7 mouse cellular contexts compared by ENCODE assay signal in genomic region chr19:15035554-15035953, GRCm38 (mm10).
DNase-seq lines count a peak whose midpoint lies in the region; ATAC-seq and TF ChIP-seq lines count a peak whose summit lies in the region.

No protein-coding gene starts in this region.

- in situ Hi-C loops in ES-E14 (cut with MboI; ENCODE audit: low sequenced_read_pairs in 2 of 2, unreplicated experiment in 2 of 2) = loop anchor here in 1 of 2 experiments (25.0 kb wide), 1 partner anchor 648 kb away; no protein-coding TSS in a partner anchor

- H3K27ac ChIP-seq in ES-E14 (ENCODE audit: insufficient read depth, low read depth, low read length, poor library complexity, severe bottlenecking) = no peak overlapping the region

- DNase-seq in ES-E14 (ENCODE audit: low read depth, low spot score) = peak; percentile 36
- DNase-seq in adrenal gland, adult 8-10 months = peak; percentile 29
- peak; percentile 55 for DNase-seq in embryo, embryonic 9.5 days (ENCODE audit: extremely low spot score)
- peak; percentile 77 to 85 for DNase-seq in layer of hippocampus, postnatal 10 days (ENCODE audit: low spot score in 2 of 2)
- DNase-seq in mesoderm, embryonic 11.5 days (ENCODE audit: low read depth, low spot score) = peak; percentile 78
- peak; percentile 5 for DNase-seq in spleen, adult 12 weeks (ENCODE audit: low spot score)

- no peaks in the 10 kb centered on the region for H3K36me3 ChIP-seq in ES-E14 (ENCODE audit: control insufficient read depth, insufficient read depth, low read length, poor library complexity, severe bottlenecking)

- H3K9ac ChIP-seq in ES-E14 (ENCODE audit: insufficient read depth, low read depth, low read length, poor library complexity, severe bottlenecking) = no peak overlapping the region

- H3K9me3 ChIP-seq in ES-E14 (ENCODE audit: control insufficient read depth, insufficient read depth, low read depth, low read length) = no peaks in the 10 kb centered on the region

- H3K4me3 ChIP-seq in ES-E14 (ENCODE audit: insufficient read depth in 1 of 2, low read depth in 1 of 2, low read length in 2 of 2, poor library complexity in 1 of 2, severe bottlenecking in 1 of 2) = no peak overlapping the region

- no peaks in the 10 kb centered on the region for H3K4me1 ChIP-seq in ES-E14 (ENCODE audit: control insufficient read depth in 2 of 2, insufficient read depth in 2 of 2, low read length in 2 of 2, poor library complexity in 1 of 2)

- ATAC-seq in hematopoietic stem cell, adult 5-6 weeks (replicated peaks in 1 of 2; ENCODE audit: insufficient read depth in 1 of 2, low FRiP score in 2 of 2, low TSS enrichment in 1 of 2, low read depth in 1 of 2, poor library complexity in 2 of 2, severe bottlenecking in 2 of 2) = peak; percentile 71 to 85; a peak in 3 of 4 replicates

TF ChIP-seq in ES-E14, 5 proteins besides CTCF, POLR2A, EP300 and RAD21:
- TF ChIP-seq ZNF384 (IDR thresholded peaks at IDR 0.05; ENCODE audit: low read depth, low read length) (no peak), MAFK (IDR thresholded peaks at IDR 0.05; ENCODE audit: insufficient read depth, low read depth, low read length) (no peak), ZC3H11A (IDR thresholded peaks at IDR 0.05; ENCODE audit: borderline replicate concordance, low read depth, low read length) (peak; percentile 94)

Comparison
In these comparisons a context has a peak if more than half of its experiments do, and no peak if none do; other contexts are left out.
1. DNase-seq: peak in every context shown above with its lines; median percentile 81 in layer of hippocampus, postnatal 10 days; 78 in mesoderm, embryonic 11.5 days; 55 in embryo, embryonic 9.5 days; 36 in ES-E14; 29 in adrenal gland, adult 8-10 months; 5 in spleen, adult 12 weeks.